In genomic region chr7:80889021-80889511, GRCm38 (mm10) we compare ENCODE assay signal across 8 mouse cellular contexts. TPM values are rescaled to one million over a fixed set of nuclear protein-coding genes. Genes with fewer than 3 reads are reported as not detected.
DNase-seq lines count a peak whose midpoint lies in the region; ATAC-seq and TF ChIP-seq lines count a peak whose summit lies in the region.

No protein-coding gene starts in this region.

- no peak overlapping the region for H3K4me2 ChIP-seq in intestine, embryonic 16.5 days (ENCODE audit: low read depth, low read length)
- H3K4me2 ChIP-seq in neural tube, embryonic 14.5 days (ENCODE audit: low read depth, low read length), result no peak overlapping the region

- 0 out of 2 replicates have a peak overlapping the region, but pooled peaks have one; percentile 3 for H3K27ac ChIP-seq in cortical plate, adult 2 months (ENCODE audit: insufficient read depth, low read length)
- 0 out of 2 replicates have a peak overlapping the region, but pooled peaks have one; percentile 30 for H3K27ac ChIP-seq in intestine, embryonic 16.5 days (ENCODE audit: low read length)
- H3K27ac ChIP-seq in neural tube, embryonic 14.5 days (ENCODE audit: low read depth, low read length), result peak overlapping the region; percentile 3; the same call in 1 of the 2 replicates

- 44% methylated on average over 9 of the region's 9 CpGs for WGBS in intestine, embryonic 16.5 days
- 35% methylated on average over 9 of the region's 9 CpGs for WGBS in neural tube, embryonic 14.5 days

- TF ChIP-seq CTCF in cortical plate, adult 2 months (IDR thresholded peaks at IDR 0.05; ENCODE audit: extremely low read depth, insufficient read depth, low read length), result no peak

- DNase-seq in frontal cortex, postnatal 25 days (ENCODE audit: low spot score in 2 of 2), result no peak
- peak; percentile 66 to 70 for DNase-seq in heart, adult 18-20 months
- peak; percentile 66 for DNase-seq in liver
- no peak for DNase-seq in cerebellum, adult 9-10 months

- H3K4me3 ChIP-seq in cortical plate, adult 2 months (ENCODE audit: insufficient read depth, low read length), result no peak overlapping the region
- no peak overlapping the region for H3K4me3 ChIP-seq in intestine, embryonic 16.5 days (ENCODE audit: low read length)
- no peak overlapping the region for H3K4me3 ChIP-seq in neural tube, embryonic 14.5 days (ENCODE audit: low read depth, low read length)

- ATAC-seq in frontal cortex, adult (ENCODE audit: low TSS enrichment), result peak; percentile 78
- peak; percentile 72 for ATAC-seq in intestine, embryonic 16.5 days
- peak; percentile 80 for ATAC-seq in neural tube, embryonic 14.5 days (ENCODE audit: low read depth)

- H3K36me3 ChIP-seq in intestine, embryonic 16.5 days (ENCODE audit: control insufficient read depth, insufficient read depth, low read length), result peaks cover 7% of the 10 kb centered on the region
- peaks cover 28% of the 10 kb centered on the region for H3K36me3 ChIP-seq in neural tube, embryonic 14.5 days (ENCODE audit: control insufficient read depth, insufficient read depth, low read length)

- H3K4me1 ChIP-seq in cortical plate, adult 2 months (ENCODE audit: control insufficient read depth, insufficient read depth, low read length), result no peaks in the 10 kb centered on the region
- H3K4me1 ChIP-seq in intestine, embryonic 16.5 days (ENCODE audit: control insufficient read depth, insufficient read depth, low read length), result 0 out of 2 replicates have a peak, but pooled peaks cover 2% of the 10 kb centered on the region
- no peaks in the 10 kb centered on the region for H3K4me1 ChIP-seq in neural tube, embryonic 14.5 days (ENCODE audit: control insufficient read depth, insufficient read depth, low read length)

- no peak; the same call in 1 of the 2 replicates for TF ChIP-seq POLR2A in cortical plate, adult 2 months (IDR thresholded peaks at IDR 0.05; ENCODE audit: extremely low read depth, insufficient read depth, low read length)

- H3K27me3 ChIP-seq in intestine, embryonic 16.5 days (replicated peaks; ENCODE audit: control insufficient read depth, insufficient read depth, low read length), result no peaks in the 10 kb centered on the region
- no peaks in the 10 kb centered on the region for H3K27me3 ChIP-seq in neural tube, embryonic 14.5 days (ENCODE audit: control insufficient read depth, insufficient read depth, low read length)

- no peaks in the 10 kb centered on the region for H3K9me3 ChIP-seq in intestine, embryonic 16.5 days (ENCODE audit: control insufficient read depth, low read length)
- no peaks in the 10 kb centered on the region for H3K9me3 ChIP-seq in neural tube, embryonic 14.5 days (ENCODE audit: control insufficient read depth, low read length)

- no peak overlapping the region for H3K9ac ChIP-seq in intestine, embryonic 16.5 days (ENCODE audit: low read depth, low read length)
- H3K9ac ChIP-seq in neural tube, embryonic 14.5 days (replicated peaks; ENCODE audit: low read depth, low read length), result no peak overlapping the region

RNA-seq across cellular contexts. Expression of gene Wdr73, which starts 12.0 kb away (rescaled TPM):
- polyA plus RNA-seq in cortical plate, adult 2 months (2012; rRNA removed), result 29.6 and 30.5 TPM in 2 replicates
- total RNA-seq in heart, adult 18-20 months (2021), result 1 to 10 TPM; 7.5 to 8.6 TPM
- polyA plus RNA-seq in intestine, embryonic 16.5 days (2015; fragmentation: Nextera tagmentation; extraction: Ambion mirVana), result 27.8 and 33.4 TPM in 2 replicates
- polyA plus RNA-seq in neural tube, embryonic 14.5 days (2014; fragmentation: Nextera tagmentation; extraction: Ambion mirVana), result 31.4 and 32.1 TPM in 2 replicates

RNA-seq across cellular contexts. Expression of gene Nmb, which starts 15.8 kb away (rescaled TPM):
- 11.0 and 17.0 TPM in 2 replicates for polyA plus RNA-seq in cortical plate, adult 2 months (2012; rRNA removed)
- total RNA-seq in heart, adult 18-20 months (2021), result 10 to 100 TPM in 1 of 2 experiments, 1 to 10 TPM in 1; 9.2 to 10.8 TPM
- 3.9 and 4.1 TPM in 2 replicates for polyA plus RNA-seq in intestine, embryonic 16.5 days (2015; fragmentation: Nextera tagmentation; extraction: Ambion mirVana)
- polyA plus RNA-seq in neural tube, embryonic 14.5 days (2014; fragmentation: Nextera tagmentation; extraction: Ambion mirVana), result 4.9 and 6.3 TPM in 2 replicates

RNA-seq across cellular contexts. Expression of gene Zscan2, which starts 28.3 kb away (rescaled TPM):
- polyA plus RNA-seq in cortical plate, adult 2 months (2012; rRNA removed), result 10.2 and 11.1 TPM in 2 replicates
- total RNA-seq in heart, adult 18-20 months (2021), result 1 to 10 TPM; 3.7 to 6.4 TPM
- polyA plus RNA-seq in intestine, embryonic 16.5 days (2015; fragmentation: Nextera tagmentation; extraction: Ambion mirVana), result 1.4 TPM in 2 replicates
- 4.5 and 4.9 TPM in 2 replicates for polyA plus RNA-seq in neural tube, embryonic 14.5 days (2014; fragmentation: Nextera tagmentation; extraction: Ambion mirVana)

RNA-seq across cellular contexts. Expression of gene Sec11a, which starts 58.5 kb away (rescaled TPM):
- polyA plus RNA-seq in cortical plate, adult 2 months (2012; rRNA removed), result 61.4 and 64.4 TPM in 2 replicates
- total RNA-seq in heart, adult 18-20 months (2021), result 10 to 100 TPM; 49.2 to 51.6 TPM
- 234 and 256 TPM in 2 replicates for polyA plus RNA-seq in intestine, embryonic 16.5 days (2015; fragmentation: Nextera tagmentation; extraction: Ambion mirVana)
- polyA plus RNA-seq in neural tube, embryonic 14.5 days (2014; fragmentation: Nextera tagmentation; extraction: Ambion mirVana), result 128 and 155 TPM in 2 replicates

Comparison
In these comparisons a context has a peak if more than half of its experiments do, and no peak if none do; other contexts are left out.
1. DNase-seq: peak in heart, adult 18-20 months (2 of 2) and liver (single experiment); none in frontal cortex, postnatal 25 days (0 of 2) and cerebellum, adult 9-10 months (single experiment).
2. Peak in every context shown above with its lines, with median percentiles within 50 percentile points of each other: ATAC-seq and H3K27ac ChIP-seq.